Mouse (Mus musculus): ENCODE measurements around the gene Zfp326.

The Zfp326 gene

GRCm38 (mm10) chr5:105867427-105867826, 8.9 kb upstream of the Zfp326 start:
- DNase-seq (ENCODE audit: low spot score): no peak

GRCm38 (mm10) chr5:105867841-105868447, 8.4 kb upstream of the Zfp326 start:
- no peak for DNase-seq (ENCODE audit: low spot score)

- DNase-seq (ENCODE audit: low spot score): peak; percentile 73
These were observed 7.8 kb upstream of the Zfp326 start for GRCm38 (mm10) chr5:105868593-105868992.

- DNase-seq (ENCODE audit: low spot score): no peak
These were observed 6.6 kb upstream of the Zfp326 start for GRCm38 (mm10) chr5:105869739-105870138.

- DNase-seq (ENCODE audit: low spot score): no peak
These were observed 5.2 kb upstream of the Zfp326 start for GRCm38 (mm10) chr5:105871140-105871539.

- DNase-seq (ENCODE audit: low spot score): no peak
These were observed 4.2 kb upstream of the Zfp326 start for GRCm38 (mm10) chr5:105872176-105872575.

- DNase-seq (ENCODE audit: low spot score): no peak
These were observed 3.4 kb upstream of the Zfp326 start for GRCm38 (mm10) chr5:105872916-105873315.

- DNase-seq (ENCODE audit: low spot score): no peak
These were observed 2.6 kb upstream of the Zfp326 start for GRCm38 (mm10) chr5:105873774-105874173.

- no peak for DNase-seq (ENCODE audit: low spot score)
These were observed 1.9 kb upstream of the Zfp326 start for GRCm38 (mm10) chr5:105874476-105874875.

- no peak for DNase-seq (ENCODE audit: low spot score)
These were observed 785 bp downstream of the Zfp326 start for GRCm38 (mm10) chr5:105876925-105877774.

GRCm38 (mm10) chr5:105887317-105887716, 11.0 kb downstream of the Zfp326 start:
- no peak for DNase-seq (ENCODE audit: low spot score)

GRCm38 (mm10) chr5:105898161-105898560, 21.8 kb downstream of the Zfp326 start:
- DNase-seq (ENCODE audit: low spot score): no peak

- no peak for DNase-seq (ENCODE audit: low spot score)
These were observed 32.8 kb downstream of the Zfp326 start for GRCm38 (mm10) chr5:105909209-105909608.

GRCm38 (mm10) chr5:105909671-105910070, 33.3 kb downstream of the Zfp326 start:
- no peak for DNase-seq (ENCODE audit: low spot score)

GRCm38 (mm10) chr5:105911498-105911897, 35.1 kb downstream of the Zfp326 start:
- no peak for DNase-seq (ENCODE audit: low spot score)

GRCm38 (mm10) chr5:105917398-105917797, 41.0 kb downstream of the Zfp326 start:
- no peak for DNase-seq (ENCODE audit: low spot score)

GRCm38 (mm10) chr5:105918289-105918688, 41.9 kb downstream of the Zfp326 start:
- peak; percentile 23 for DNase-seq (ENCODE audit: low spot score)

- no peak for DNase-seq (ENCODE audit: low spot score)
These were observed 46.6 kb downstream of the Zfp326 start for GRCm38 (mm10) chr5:105922818-105923487.

- DNase-seq (ENCODE audit: low spot score): no peak
These were observed 48.0 kb downstream of the Zfp326 start for GRCm38 (mm10) chr5:105924347-105924746.

- no peak for DNase-seq (ENCODE audit: low spot score)
These were observed 49.3 kb downstream of the Zfp326 start for GRCm38 (mm10) chr5:105925568-105926255.

- no peak for DNase-seq (ENCODE audit: low spot score)
These were observed 53.9 kb downstream of the Zfp326 start for GRCm38 (mm10) chr5:105930282-105930681.

GRCm38 (mm10) chr5:105932392-105932791, 56.0 kb downstream of the Zfp326 start:
- no peak for DNase-seq (ENCODE audit: low spot score)
